Mouse (Mus musculus) CD4-positive, CD25-positive, alpha-beta regulatory T cell (primary cell): ENCODE results near the gene Gm21943. TPM values are rescaled to one million over a fixed set of nuclear protein-coding genes. Genes with fewer than 3 reads are reported as not detected.

Source experiments
- polyA plus RNA-seq: library from polyadenylated mRNA; unstranded; fragments of 100-300 nt; shearing (Covaris generic); gene quantifications from one replicate; pipeline ENCODE4 v1.2.1, GENCODE M21; 2017

The Gm21943 gene
- not detected for polyA plus RNA-seq

DNA sequence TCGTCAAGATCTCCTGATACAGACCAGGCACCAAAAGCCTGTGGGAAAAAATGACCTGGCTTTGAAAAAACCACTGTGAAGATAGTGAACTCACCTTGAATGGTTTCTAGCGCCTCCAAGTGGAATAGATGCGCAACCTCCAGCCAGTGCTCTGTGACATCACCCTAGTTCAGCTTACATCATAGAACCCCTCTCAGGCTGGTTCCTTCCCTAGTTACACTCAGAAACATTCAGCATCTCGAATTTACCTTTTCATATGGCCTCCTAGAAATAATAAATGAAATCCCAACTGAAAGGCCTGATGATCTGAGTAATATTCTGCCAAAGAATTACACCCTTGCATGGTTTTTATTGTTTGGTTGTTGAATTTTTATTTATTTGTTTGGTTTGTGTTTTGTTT lies at the start of gene Gm21943:
TSS of gene Gm21943 (minus strand) at position 101 of the 400 bp plus-strand sequence.

Other genes starting within 250 kb of the Gm21943 start
- not detected for gene Gm28961, start 172.0 kb upstream of the Gm21943 start, polyA plus RNA-seq